Mouse (Mus musculus): Measurements from ENCODE around the gene Mex3a. TPM values are rescaled to one million over a fixed set of nuclear protein-coding genes. Genes with fewer than 3 reads are reported as not detected.
A peak's percentile ranks its signal among the peaks of the same experiment; 100 is the strongest.

Gene Mex3a
- polyA plus RNA-seq, 1 experiment from 2014 or later, result 20.4 TPM

DNA sequence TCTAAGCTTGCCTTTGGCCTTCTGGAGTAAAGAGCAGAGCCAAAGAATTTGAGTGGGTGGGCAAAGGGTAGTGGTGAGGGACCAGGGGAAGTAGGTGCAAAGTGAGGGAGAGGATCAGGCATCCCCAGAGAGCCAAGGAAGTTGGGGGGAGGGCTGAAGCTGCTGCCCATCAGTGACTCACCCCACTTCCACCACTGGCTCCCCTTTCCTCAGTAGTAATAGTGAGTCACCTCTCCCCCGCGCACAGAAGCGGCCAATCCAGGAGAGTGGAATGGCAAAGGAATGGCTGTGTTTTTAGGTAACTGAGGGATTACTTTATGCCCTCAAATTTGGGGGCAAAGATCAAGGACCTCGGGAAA is 28.7 kb upstream of the Mex3a start:
- peak overlapping the region; percentile 81 for H3K27ac ChIP-seq (ENCODE audit: low read depth, low read length)

GRCm38 (mm10) chr3:88503881-88504746 is 28.1 kb upstream of the Mex3a start:
- Histone ChIP-seq H3K4me2 (ENCODE audit: low read length) (no peak overlapping the region), H3K27me3 (replicated peaks; ENCODE audit: control insufficient read depth, insufficient read depth, low read length) (no peaks in the 10 kb centered on the region), H3K9me3 (ENCODE audit: control insufficient read depth, low read length) (no peaks in the 10 kb centered on the region), H3K9ac (ENCODE audit: low read depth, low read length) (no peak overlapping the region), H3K4me3 (ENCODE audit: low read length) (no peak overlapping the region), H3K36me3 (ENCODE audit: control insufficient read depth, insufficient read depth, low read length) (no peaks in the 10 kb centered on the region), H3K27ac (ENCODE audit: low read depth, low read length) (no peak overlapping the region; the same call in 1 of the 2 replicates), H3K4me1 (ENCODE audit: control insufficient read depth, insufficient read depth, low read depth, low read length) (peaks cover 19% of the 10 kb centered on the region)
- 46% methylated on average over 8 of the region's 8 CpGs for WGBS
- no peak for ATAC-seq

More for the DNA sequence above, 28.7 kb upstream of the Mex3a start:
- WGBS, result 36% methylated on average over 4 of the region's 4 CpGs
- Histone ChIP-seq H3K4me3 (ENCODE audit: low read length) (peak overlapping the region; percentile 87), H3K4me2 (ENCODE audit: low read length) (peak overlapping the region; percentile 93), H3K27me3 (replicated peaks; ENCODE audit: control insufficient read depth, insufficient read depth, low read length) (no peaks in the 10 kb centered on the region), H3K4me1 (ENCODE audit: control insufficient read depth, insufficient read depth, low read depth, low read length) (peaks cover 19% of the 10 kb centered on the region), H3K9ac (ENCODE audit: low read depth, low read length) (peak overlapping the region; percentile 90), H3K9me3 (ENCODE audit: control insufficient read depth, low read length) (no peaks in the 10 kb centered on the region), H3K36me3 (ENCODE audit: control insufficient read depth, insufficient read depth, low read length) (no peaks in the 10 kb centered on the region)
- ATAC-seq, result peak; percentile 25; the same call in 1 of the 2 replicates

DNA sequence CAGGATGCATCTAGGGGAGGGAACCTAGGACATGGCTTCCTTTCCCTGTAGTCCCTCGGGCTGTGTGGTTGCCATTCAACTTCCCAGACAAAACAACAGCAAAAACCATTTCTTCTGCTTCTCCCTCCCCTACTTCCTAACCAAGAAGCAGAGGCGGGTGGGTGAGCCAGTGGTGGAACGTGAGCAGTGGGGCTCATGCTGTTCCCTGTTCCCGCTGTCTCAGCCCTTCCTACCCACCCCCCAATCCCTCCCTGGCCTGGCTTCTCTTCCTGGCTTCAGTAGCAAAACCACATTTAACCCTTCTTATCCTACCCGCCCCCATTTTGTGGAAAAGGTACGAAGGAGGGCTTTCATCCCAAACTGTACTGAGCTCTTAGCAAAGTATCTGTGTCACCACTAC is 27.1 kb upstream of the Mex3a start:
- peaks cover 29% of the 10 kb centered on the region for H3K4me1 ChIP-seq (ENCODE audit: control insufficient read depth, insufficient read depth, low read depth, low read length)
- H3K27me3 ChIP-seq (replicated peaks; ENCODE audit: control insufficient read depth, insufficient read depth, low read length), result no peaks in the 10 kb centered on the region
- no peaks in the 10 kb centered on the region for H3K9me3 ChIP-seq (ENCODE audit: control insufficient read depth, low read length)
- ATAC-seq, result no peak
- H3K27ac ChIP-seq (ENCODE audit: low read depth, low read length), result no peak overlapping the region
- H3K9ac ChIP-seq (ENCODE audit: low read depth, low read length), result no peak overlapping the region
- WGBS, result 62% methylated on average over 6 of the region's 6 CpGs
- H3K36me3 ChIP-seq (ENCODE audit: control insufficient read depth, insufficient read depth, low read length), result no peaks in the 10 kb centered on the region
- no peak overlapping the region for H3K4me3 ChIP-seq (ENCODE audit: low read length)
- H3K4me2 ChIP-seq (ENCODE audit: low read length), result no peak overlapping the region

GRCm38 (mm10) chr3:88505765-88506164 is 26.4 kb upstream of the Mex3a start:
- WGBS, result 57% methylated on average over 7 of the region's 7 CpGs
- no peak overlapping the region for H3K4me3 ChIP-seq (ENCODE audit: low read length)
- no peak overlapping the region for H3K9ac ChIP-seq (ENCODE audit: low read depth, low read length)
- H3K36me3 ChIP-seq (ENCODE audit: control insufficient read depth, insufficient read depth, low read length), result no peaks in the 10 kb centered on the region
- H3K9me3 ChIP-seq (ENCODE audit: control insufficient read depth, low read length), result no peaks in the 10 kb centered on the region
- no peak overlapping the region for H3K4me2 ChIP-seq (ENCODE audit: low read length)
- ATAC-seq, result no peak
- peaks cover 32% of the 10 kb centered on the region for H3K4me1 ChIP-seq (ENCODE audit: control insufficient read depth, insufficient read depth, low read depth, low read length)
- no peak overlapping the region for H3K27ac ChIP-seq (ENCODE audit: low read depth, low read length)
- H3K27me3 ChIP-seq (replicated peaks; ENCODE audit: control insufficient read depth, insufficient read depth, low read length), result no peaks in the 10 kb centered on the region

GRCm38 (mm10) chr3:88509250-88509649 is 22.9 kb upstream of the Mex3a start:
- ATAC-seq, result no peak
- Histone ChIP-seq H3K4me3 (ENCODE audit: low read length) (peak overlapping the region; percentile 42), H3K27ac (ENCODE audit: low read depth, low read length) (peak overlapping the region; percentile 84), H3K9ac (ENCODE audit: low read depth, low read length) (peak overlapping the region; percentile 68), H3K36me3 (ENCODE audit: control insufficient read depth, insufficient read depth, low read length) (no peaks in the 10 kb centered on the region), H3K27me3 (replicated peaks; ENCODE audit: control insufficient read depth, insufficient read depth, low read length) (no peaks in the 10 kb centered on the region), H3K9me3 (ENCODE audit: control insufficient read depth, low read length) (no peaks in the 10 kb centered on the region), H3K4me2 (ENCODE audit: low read length) (peak overlapping the region; percentile 72), H3K4me1 (ENCODE audit: control insufficient read depth, insufficient read depth, low read depth, low read length) (peaks cover 21% of the 10 kb centered on the region)
- 73% methylated on average over 3 of the region's 3 CpGs for WGBS

- ATAC-seq, result peak; percentile 96
- H3K9ac ChIP-seq (ENCODE audit: low read depth, low read length), result peak within 1 kb of the TSS; percentile 68
- no peaks in the 10 kb centered on the region for H3K27me3 ChIP-seq (replicated peaks; ENCODE audit: control insufficient read depth, insufficient read depth, low read length)
- H3K27ac ChIP-seq (ENCODE audit: low read depth, low read length), result peak within 1 kb of the TSS; percentile 84
- H3K4me2 ChIP-seq (ENCODE audit: low read length), result peak within 1 kb of the TSS; percentile 72
- WGBS, result under 1% methylated on average over 31 of the region's 31 CpGs
- no peaks in the 10 kb centered on the region for H3K9me3 ChIP-seq (ENCODE audit: control insufficient read depth, low read length)
- peak within 1 kb of the TSS; percentile 42 for H3K4me3 ChIP-seq (ENCODE audit: low read length)
- H3K36me3 ChIP-seq (ENCODE audit: control insufficient read depth, insufficient read depth, low read length), result no peaks in the 10 kb centered on the region
- peaks cover 21% of the 10 kb centered on the region for H3K4me1 ChIP-seq (ENCODE audit: control insufficient read depth, insufficient read depth, low read depth, low read length)
Measured at GRCm38 (mm10) chr3:88509692-88510420, 22.3 kb upstream of the Mex3a start, which contains the start of gene Lmna. Gene Lmna (minus strand): TSS chr3:88509956.

- Histone ChIP-seq H3K9ac (ENCODE audit: low read depth, low read length) (peak overlapping the region; percentile 68), H3K36me3 (ENCODE audit: control insufficient read depth, insufficient read depth, low read length) (no peaks in the 10 kb centered on the region), H3K27me3 (replicated peaks; ENCODE audit: control insufficient read depth, insufficient read depth, low read length) (no peaks in the 10 kb centered on the region), H3K4me2 (ENCODE audit: low read length) (peak overlapping the region; percentile 72), H3K27ac (ENCODE audit: low read depth, low read length) (peak overlapping the region; percentile 84), H3K4me1 (ENCODE audit: control insufficient read depth, insufficient read depth, low read depth, low read length) (peaks cover 21% of the 10 kb centered on the region), H3K4me3 (ENCODE audit: low read length) (peak overlapping the region; percentile 42), H3K9me3 (ENCODE audit: control insufficient read depth, low read length) (no peaks in the 10 kb centered on the region)
- no peak for ATAC-seq
- 50% methylated on average over 13 of the region's 13 CpGs for WGBS
Measured at GRCm38 (mm10) chr3:88510421-88511289, 21.5 kb upstream of the Mex3a start.

DNA sequence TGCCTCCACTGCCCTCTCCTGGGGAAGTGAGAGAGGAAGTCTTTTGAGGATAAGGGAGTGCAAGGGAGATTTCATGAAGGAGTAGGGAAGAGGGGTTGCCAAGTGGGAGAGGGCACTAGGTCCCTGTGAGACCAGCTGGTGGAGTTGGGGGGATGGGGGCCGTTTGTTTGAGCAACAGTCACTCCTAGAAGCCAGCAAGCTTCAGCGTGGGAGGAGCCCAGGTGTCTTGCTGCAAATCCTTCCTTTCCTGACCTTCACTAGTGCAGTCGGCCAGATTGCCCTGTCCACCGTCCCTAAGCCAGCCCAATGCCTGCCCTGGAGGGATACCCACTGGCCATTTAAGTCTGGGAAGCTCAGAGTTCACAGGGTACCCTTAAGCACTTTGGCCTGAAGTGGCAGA is 20.6 kb upstream of the Mex3a start:
- no peak for ATAC-seq
- H3K4me2 ChIP-seq (ENCODE audit: low read length), result no peak overlapping the region
- H3K36me3 ChIP-seq (ENCODE audit: control insufficient read depth, insufficient read depth, low read length), result no peaks in the 10 kb centered on the region
- H3K27ac ChIP-seq (ENCODE audit: low read depth, low read length), result no peak overlapping the region
- 61% methylated on average over 4 of the region's 4 CpGs for WGBS
- no peak overlapping the region for H3K4me3 ChIP-seq (ENCODE audit: low read length)
- peaks cover 21% of the 10 kb centered on the region for H3K4me1 ChIP-seq (ENCODE audit: control insufficient read depth, insufficient read depth, low read depth, low read length)
- H3K9ac ChIP-seq (ENCODE audit: low read depth, low read length), result no peak overlapping the region
- H3K9me3 ChIP-seq (ENCODE audit: control insufficient read depth, low read length), result no peaks in the 10 kb centered on the region
- H3K27me3 ChIP-seq (replicated peaks; ENCODE audit: control insufficient read depth, insufficient read depth, low read length), result no peaks in the 10 kb centered on the region
